Mouse (Mus musculus) megakaryocyte, embryonic 14.5 days (primary cell): Measurements from ENCODE around the gene Slc39a7. TPM values are rescaled to one million over a fixed set of nuclear protein-coding genes. Genes with fewer than 3 reads are reported as not detected.
A peak's percentile ranks its signal among the peaks of the same experiment; 100 is the strongest.
"Not testable (repeated sequence)": the region's sequence is repeated elsewhere in the genome, so short reads cannot be mapped to it uniquely, and the experiment has no call there.

ENCODE experiments used
- H3K27me3 ChIP-seq: replicated peaks from 2 replicates; pipeline ENCODE3; 2012; ENCODE audit warnings: inconsistent platforms
- H3K36me3 ChIP-seq: replicated peaks from 2 replicates; pipeline ENCODE3; 2012; ENCODE audit warnings: low read length, inconsistent platforms, mixed read lengths
- H3K4me1 ChIP-seq: 2 replicates; pipeline ENCODE4 v1.6.1; 2012; ENCODE audit warnings: inconsistent platforms
- H3K4me3 ChIP-seq: replicated peaks from 2 replicates; pipeline ENCODE3; 2012; ENCODE audit warnings: moderate library complexity, mild to moderate bottlenecking, inconsistent platforms
- H3K9me3 ChIP-seq: 2 replicates; pipeline ENCODE4 v1.6.1; 2012; ENCODE audit warnings: inconsistent platforms
- FLI1 ChIP-seq: IDR thresholded peaks from 2 replicates; pipeline ENCODE4 v1.6.1; 2012; ENCODE audit warnings: low read length, inconsistent platforms, mixed read lengths
- GATA1 ChIP-seq: IDR thresholded peaks from 3 replicates; pipeline ENCODE4 v1.6.1; 2012; ENCODE audit warnings: mixed read lengths, low read length, inconsistent platforms, borderline replicate concordance
- polyA plus RNA-seq: library from polyadenylated mRNA; stranded (reverse); fragments of >175 nt; gene quantifications from 2 replicates; pipeline ENCODE4 v1.2.3, GENCODE M21; 2012; ENCODE audit warnings: low replicate concordance; ENCODE audit not compliant: insufficient read depth

Gene Slc39a7
- polyA plus RNA-seq, 1 experiment = 63.6 TPM

- H3K27me3 ChIP-seq = no peaks in the 10 kb centered on the region
- peaks cover 63% of the 10 kb centered on the region for H3K4me1 ChIP-seq
- H3K36me3 ChIP-seq = peaks cover 55% of the 10 kb centered on the region
- TF ChIP-seq FLI1 (no peak), GATA1 (no peak)
- peak overlapping the region; percentile 96 for H3K4me3 ChIP-seq
- H3K9me3 ChIP-seq = peaks cover 24% of the 10 kb centered on the region
These were observed 6.4 kb downstream of the Slc39a7 start for GRCm38 (mm10) chr17:34024861-34025755.

- peaks cover 48% of the 10 kb centered on the region for H3K36me3 ChIP-seq
- peaks cover 32% of the 10 kb centered on the region for H3K9me3 ChIP-seq
- no peak for TF ChIP-seq GATA1
- no peak for TF ChIP-seq FLI1
- no peaks in the 10 kb centered on the region for H3K27me3 ChIP-seq
- peaks cover 56% of the 10 kb centered on the region for H3K4me1 ChIP-seq
- peak within 1 kb of the TSS; percentile 96 for H3K4me3 ChIP-seq
These were observed 7.1 kb downstream of the Slc39a7 start, which contains the start of gene Ring1 for GRCm38 (mm10) chr17:34024317-34024821. Ring1 (minus strand) TSS chr17:34024680.

DNA sequence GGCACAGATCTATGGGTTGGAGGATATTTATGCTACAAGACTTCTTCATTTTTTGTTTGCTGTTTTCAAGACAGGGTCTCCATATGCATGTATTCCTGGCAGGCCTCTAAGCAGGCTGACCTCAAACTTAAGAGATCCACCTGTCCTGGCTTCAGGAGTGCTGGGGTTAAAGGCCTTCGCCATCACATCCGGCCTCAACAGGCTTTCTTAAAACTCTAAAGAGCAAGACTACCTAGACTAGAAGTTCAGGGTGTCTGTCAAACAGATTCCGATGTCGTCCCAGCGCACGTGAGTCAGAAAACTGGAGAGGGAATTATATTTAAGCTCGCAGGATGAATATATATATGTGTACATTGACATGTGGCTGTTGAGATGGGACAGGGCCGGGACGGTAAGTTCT is 7.8 kb downstream of the Slc39a7 start:
- Histone ChIP-seq H3K36me3 (peaks cover 41% of the 10 kb centered on the region), H3K27me3 (no peaks in the 10 kb centered on the region), H3K9me3 (peaks cover 35% of the 10 kb centered on the region), H3K4me1 (peaks cover 49% of the 10 kb centered on the region), H3K4me3 (peak overlapping the region; percentile 96)
- TF ChIP-seq GATA1 = no peak
- TF ChIP-seq FLI1 = no peak

GRCm38 (mm10) chr17:34022987-34023386 is 8.5 kb downstream of the Slc39a7 start:
- H3K36me3 ChIP-seq = peaks cover 34% of the 10 kb centered on the region
- H3K4me1 ChIP-seq = peaks cover 42% of the 10 kb centered on the region
- no peaks in the 10 kb centered on the region for H3K27me3 ChIP-seq
- TF ChIP-seq GATA1 = no peak
- TF ChIP-seq FLI1 = no peak
- peak overlapping the region; percentile 40 for H3K4me3 ChIP-seq
- H3K9me3 ChIP-seq = peaks cover 35% of the 10 kb centered on the region

- Histone ChIP-seq H3K4me3 (no peak overlapping the region), H3K9me3 (peaks cover 35% of the 10 kb centered on the region), H3K27me3 (no peaks in the 10 kb centered on the region), H3K4me1 (peaks cover 36% of the 10 kb centered on the region), H3K36me3 (peaks cover 32% of the 10 kb centered on the region)
- TF ChIP-seq GATA1 (no peak), FLI1 (no peak)
These were observed 9.1 kb downstream of the Slc39a7 start for GRCm38 (mm10) chr17:34022414-34022783.

GRCm38 (mm10) chr17:34021539-34022413 is 9.7 kb downstream of the Slc39a7 start:
- peaks cover 32% of the 10 kb centered on the region for H3K36me3 ChIP-seq
- no peak overlapping the region for H3K4me3 ChIP-seq
- peaks cover 30% of the 10 kb centered on the region for H3K4me1 ChIP-seq
- H3K27me3 ChIP-seq = no peaks in the 10 kb centered on the region
- TF ChIP-seq FLI1 (no peak), GATA1 (no peak)
- H3K9me3 ChIP-seq = peaks cover 35% of the 10 kb centered on the region

DNA sequence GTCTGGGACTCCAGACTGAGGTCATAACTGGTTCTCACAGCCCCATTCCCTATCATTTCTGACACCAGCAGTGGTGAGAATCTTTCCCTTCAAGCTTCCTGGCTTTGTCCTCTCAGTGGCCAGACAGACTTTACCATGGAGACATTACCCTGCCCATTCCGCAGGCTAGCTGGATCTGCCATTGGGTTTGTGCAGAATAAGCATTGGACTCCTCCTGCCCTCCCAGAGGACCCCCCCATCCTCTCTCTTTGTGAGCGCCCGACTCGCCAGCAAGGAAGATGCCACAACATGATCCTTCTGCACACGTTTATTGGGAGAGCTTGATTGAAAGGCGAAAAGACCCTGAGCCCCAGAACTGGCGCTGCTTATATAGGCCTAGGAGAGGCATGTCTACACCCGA is 18.0 kb downstream of the Slc39a7 start:
- Histone ChIP-seq H3K4me3 (no peak overlapping the region), H3K36me3 (no peaks in the 10 kb centered on the region), H3K9me3 (peaks cover 9% of the 10 kb centered on the region; the same call in 1 of the 2 replicates), H3K4me1 (peaks cover 12% of the 10 kb centered on the region), H3K27me3 (peaks cover 3% of the 10 kb centered on the region)
- no peak for TF ChIP-seq GATA1
- TF ChIP-seq FLI1 = no peak

DNA sequence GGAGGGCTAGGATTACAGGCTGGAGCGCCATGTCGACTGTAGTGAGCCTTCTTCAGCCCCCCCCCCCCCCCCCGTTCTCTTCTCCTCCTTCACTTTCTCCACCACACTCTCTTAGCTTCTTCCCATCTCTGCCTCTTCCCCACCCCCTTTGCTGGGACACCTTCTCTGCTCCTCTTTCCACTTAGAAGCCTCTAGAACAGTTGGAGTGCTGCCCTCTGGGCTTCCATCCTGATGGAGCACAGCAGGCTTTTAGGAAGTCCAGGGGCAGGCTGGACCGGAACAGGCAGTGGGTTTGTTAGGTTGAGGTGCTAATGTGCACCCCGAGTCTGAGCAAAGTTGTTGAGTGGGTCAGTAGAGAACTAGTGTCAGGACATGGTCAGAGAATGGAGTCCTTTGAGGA is 21.3 kb downstream of the Slc39a7 start:
- Histone ChIP-seq H3K9me3 (peaks cover 13% of the 10 kb centered on the region), H3K36me3 (no peaks in the 10 kb centered on the region), H3K4me1 (peaks cover 12% of the 10 kb centered on the region), H3K27me3 (peaks cover 5% of the 10 kb centered on the region), H3K4me3 (no peak overlapping the region)
- TF ChIP-seq GATA1 (no peak), FLI1 (no peak)

DNA sequence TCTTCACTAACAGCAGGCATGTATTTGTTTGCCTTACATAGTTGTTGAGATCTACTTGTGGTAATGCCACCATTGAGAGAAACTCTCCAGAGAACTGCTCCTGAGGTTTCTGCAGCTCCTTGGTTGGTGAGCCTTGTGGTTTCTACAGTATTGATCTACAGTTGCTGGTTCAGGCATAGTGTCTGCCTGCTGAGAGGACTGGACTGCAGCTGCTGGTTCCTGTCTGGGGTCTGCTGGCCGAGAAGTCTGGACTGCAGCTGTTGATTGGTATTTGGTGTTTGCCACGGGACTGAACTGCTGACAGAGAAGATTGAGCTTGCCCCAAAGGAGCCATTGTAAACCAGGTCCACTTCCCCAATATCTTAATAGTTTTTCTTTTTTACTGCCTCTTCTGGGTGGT is 24.9 kb downstream of the Slc39a7 start:
- H3K4me1 ChIP-seq = peaks cover 7% of the 10 kb centered on the region; the same call in 1 of the 2 replicates
- H3K36me3 ChIP-seq = no peaks in the 10 kb centered on the region
- peaks cover 5% of the 10 kb centered on the region for H3K27me3 ChIP-seq
- no peak for TF ChIP-seq GATA1
- TF ChIP-seq FLI1 = no peak
- peaks cover 8% of the 10 kb centered on the region for H3K9me3 ChIP-seq
- no peak overlapping the region for H3K4me3 ChIP-seq

DNA sequence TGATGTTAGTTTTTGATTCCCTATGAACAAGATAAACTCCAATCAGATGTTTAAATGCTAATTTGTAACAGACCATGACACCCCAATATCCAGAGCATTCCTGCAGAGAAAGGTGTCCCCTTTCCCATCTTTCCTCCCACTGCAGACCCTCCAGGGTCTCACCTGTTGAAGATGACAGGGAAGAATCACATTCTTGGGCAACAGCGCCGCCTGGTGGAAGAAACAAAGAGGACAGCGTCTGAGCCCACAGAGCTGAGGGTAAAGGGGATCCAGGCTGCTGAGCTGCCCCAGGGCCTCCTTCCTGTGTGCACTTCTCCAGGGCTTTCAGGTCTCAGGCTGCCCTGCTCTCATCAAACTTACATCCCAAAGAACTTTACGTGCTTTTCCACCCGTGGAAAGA is 28.1 kb downstream of the Slc39a7 start:
- Histone ChIP-seq H3K4me3 (no peak overlapping the region), H3K36me3 (no peaks in the 10 kb centered on the region)
- TF ChIP-seq GATA1 (no peak), FLI1 (no peak)

DNA sequence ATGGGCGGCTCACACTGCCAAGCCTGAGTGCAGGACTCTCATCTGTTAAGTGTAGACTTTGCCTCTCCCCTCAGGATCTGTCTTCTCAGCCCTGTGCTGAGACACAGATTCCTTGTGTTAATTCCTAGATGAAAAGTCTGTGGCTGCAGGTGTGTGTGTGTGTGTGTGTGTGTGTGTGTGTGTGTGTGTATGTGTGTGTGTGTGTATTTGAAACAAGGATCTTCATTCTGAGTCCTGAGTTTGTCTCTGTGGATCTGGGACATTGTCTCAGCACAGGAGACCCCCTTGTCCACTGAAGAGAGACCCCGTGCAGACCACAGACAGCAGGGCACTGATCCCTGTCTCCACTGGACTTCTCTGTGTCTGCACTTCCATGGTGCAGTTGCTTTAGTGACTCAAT is 30.7 kb downstream of the Slc39a7 start:
- peaks cover 13% of the 10 kb centered on the region for H3K36me3 ChIP-seq
- not testable (repeated sequence) for H3K4me1 ChIP-seq, H3K27me3 ChIP-seq, H3K9me3 ChIP-seq
- H3K4me3 ChIP-seq = peak overlapping the region; percentile 92

More for the DNA sequence above, 28.1 kb downstream of the Slc39a7 start:
- peaks cover 3% of the 10 kb centered on the region; the same call in 1 of the 2 replicates for H3K4me1 ChIP-seq
- peaks cover 2% of the 10 kb centered on the region for H3K27me3 ChIP-seq
- H3K9me3 ChIP-seq = peaks cover 8% of the 10 kb centered on the region
